Mouse (Mus musculus) midbrain, embryonic 13.5 days (tissue): ENCODE measurements around the gene Mthfsd. TPM values are rescaled to one million over a fixed set of nuclear protein-coding genes. Genes with fewer than 3 reads are reported as not detected.

Experiments used
- ATAC-seq: fragments of 200-750 bp; cut with Nextera tagmentation; 2 replicates; pipeline ENCODE4 v1.8.0; 2017; ENCODE audit warnings: mild to moderate bottlenecking, moderate TSS enrichment, moderate library complexity
- H3K27ac ChIP-seq: fragments of 300-500 bp; sonication (generic); 2 replicates; pipeline ENCODE4 v1.5.1; 2015; ENCODE audit warnings: inconsistent platforms, mild to moderate bottlenecking, moderate library complexity
- H3K27me3 ChIP-seq: fragments of 300-500 bp; sonication (generic); 2 replicates; pipeline ENCODE4 v1.6.1; 2015; ENCODE audit warnings: mild to moderate bottlenecking, inconsistent platforms
- H3K36me3 ChIP-seq: fragments of 300-500 bp; sonication (generic); 2 replicates; pipeline ENCODE4 v1.6.1; 2015; ENCODE audit warnings: mild to moderate bottlenecking, inconsistent platforms
- H3K4me1 ChIP-seq: fragments of 300-500 bp; sonication (generic); replicated peaks from 2 replicates; pipeline ENCODE4 v1.6.1; 2015; ENCODE audit warnings: inconsistent platforms
- H3K4me2 ChIP-seq: fragments of 300-500 bp; sonication (generic); replicated peaks from 2 replicates; pipeline ENCODE4 v1.6.1; 2015; ENCODE audit warnings: moderate library complexity, mild to moderate bottlenecking, inconsistent platforms
- H3K4me3 ChIP-seq: fragments of 300-500 bp; sonication (generic); replicated peaks from 2 replicates; pipeline ENCODE4 v1.5.1; 2015; ENCODE audit warnings: mild to moderate bottlenecking, inconsistent platforms
- H3K9ac ChIP-seq: fragments of 300-500 bp; sonication (generic); replicated peaks from 2 replicates; pipeline ENCODE4 v1.6.1; 2015; ENCODE audit warnings: mild to moderate bottlenecking, inconsistent platforms
- H3K9me3 ChIP-seq: fragments of 300-500 bp; sonication (generic); 2 replicates; pipeline ENCODE4 v1.6.1; 2016; ENCODE audit warnings: mild to moderate bottlenecking, inconsistent platforms
- WGBS: fragments of 180-500 bp; shearing (Covaris S2); methylation state at CpG from one replicate; pipeline ENCODE4 v1.1.7; 2015; 5-methylcytosine and 5-hydroxymethylcytosine counted together
- polyA plus RNA-seq: library from polyadenylated mRNA; unstranded; fragments of >200 nt; fragmentation: Nextera tagmentation; extraction: Ambion mirVana; gene quantifications from 2 replicates; pipeline ENCODE4 v1.2.1, GENCODE M21; 2015

Gene Mthfsd
- polyA plus RNA-seq, 1 experiment from 2014 or later, result 60.7 TPM

DNA sequence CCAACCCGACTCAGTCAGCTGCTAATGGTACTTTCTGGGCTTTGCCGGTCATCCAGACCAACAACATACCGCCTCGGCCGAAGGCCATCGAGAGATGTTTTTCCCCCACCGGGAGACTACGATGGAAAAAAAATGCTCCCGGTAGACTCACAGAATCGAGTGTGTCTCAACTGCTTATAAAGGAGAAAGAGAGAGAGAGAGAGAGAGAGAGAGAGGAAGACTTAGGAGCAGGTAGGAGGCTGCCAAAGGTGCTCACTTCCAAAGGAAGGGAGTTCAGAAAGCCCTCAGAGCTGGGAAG, 33.4 kb downstream of the Mthfsd start:
- Histone ChIP-seq H3K4me2 (no peak overlapping the region), H3K9ac (no peak overlapping the region), H3K4me1 (peaks cover 10% of the 10 kb centered on the region), H3K27me3 (peaks cover 99% of the 10 kb centered on the region), H3K36me3 (no peaks in the 10 kb centered on the region), H3K9me3 (no peaks in the 10 kb centered on the region), H3K4me3 (no peak overlapping the region), H3K27ac (no peak overlapping the region)
- 1% methylated on average over 10 of the region's 10 CpGs for WGBS
- ATAC-seq, result no peak

DNA sequence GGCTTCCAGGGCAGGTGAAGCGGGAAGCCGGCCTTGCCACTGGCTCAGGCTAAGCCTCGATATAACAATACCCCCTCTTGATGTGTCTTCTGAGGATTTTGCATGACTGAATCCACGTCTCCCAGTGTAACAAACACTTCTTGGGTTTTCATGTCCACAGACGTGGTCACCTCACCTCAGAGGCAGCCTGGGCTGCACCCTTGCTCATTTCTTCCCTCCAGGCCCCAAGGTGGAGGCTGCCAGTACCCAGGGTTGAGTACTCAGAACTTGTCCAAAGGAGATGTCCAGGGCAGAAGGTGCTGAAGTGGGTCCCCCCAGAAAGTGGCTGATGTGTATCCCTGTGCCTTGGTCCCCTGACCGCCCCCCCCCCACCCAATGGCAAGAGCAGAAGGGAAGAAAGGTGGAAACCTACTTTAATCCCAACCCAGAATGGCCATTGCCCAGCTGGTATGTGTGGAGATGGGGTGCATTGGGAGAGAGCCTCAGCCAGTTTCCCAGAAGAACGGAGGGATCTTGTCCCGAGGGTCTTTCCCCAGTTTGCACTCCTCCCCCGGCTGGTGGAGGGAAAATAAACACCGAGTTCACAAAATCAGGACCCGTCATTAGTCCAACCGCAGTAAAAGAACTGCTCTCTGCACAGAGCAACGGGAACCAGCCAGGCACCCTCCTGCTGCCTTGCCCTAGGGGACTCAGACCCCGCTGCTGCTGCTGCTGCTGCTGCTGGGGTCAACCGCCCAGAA, 33.9 kb downstream of the Mthfsd start:
- Histone ChIP-seq H3K36me3 (no peaks in the 10 kb centered on the region), H3K9ac (no peak overlapping the region), H3K4me2 (no peak overlapping the region), H3K9me3 (no peaks in the 10 kb centered on the region), H3K4me1 (peaks cover 10% of the 10 kb centered on the region), H3K27me3 (peaks cover 99% of the 10 kb centered on the region), H3K4me3 (no peak overlapping the region), H3K27ac (no peak overlapping the region)
- no peak for ATAC-seq
- WGBS, result 1% methylated on average over 15 of the region's 15 CpGs

DNA sequence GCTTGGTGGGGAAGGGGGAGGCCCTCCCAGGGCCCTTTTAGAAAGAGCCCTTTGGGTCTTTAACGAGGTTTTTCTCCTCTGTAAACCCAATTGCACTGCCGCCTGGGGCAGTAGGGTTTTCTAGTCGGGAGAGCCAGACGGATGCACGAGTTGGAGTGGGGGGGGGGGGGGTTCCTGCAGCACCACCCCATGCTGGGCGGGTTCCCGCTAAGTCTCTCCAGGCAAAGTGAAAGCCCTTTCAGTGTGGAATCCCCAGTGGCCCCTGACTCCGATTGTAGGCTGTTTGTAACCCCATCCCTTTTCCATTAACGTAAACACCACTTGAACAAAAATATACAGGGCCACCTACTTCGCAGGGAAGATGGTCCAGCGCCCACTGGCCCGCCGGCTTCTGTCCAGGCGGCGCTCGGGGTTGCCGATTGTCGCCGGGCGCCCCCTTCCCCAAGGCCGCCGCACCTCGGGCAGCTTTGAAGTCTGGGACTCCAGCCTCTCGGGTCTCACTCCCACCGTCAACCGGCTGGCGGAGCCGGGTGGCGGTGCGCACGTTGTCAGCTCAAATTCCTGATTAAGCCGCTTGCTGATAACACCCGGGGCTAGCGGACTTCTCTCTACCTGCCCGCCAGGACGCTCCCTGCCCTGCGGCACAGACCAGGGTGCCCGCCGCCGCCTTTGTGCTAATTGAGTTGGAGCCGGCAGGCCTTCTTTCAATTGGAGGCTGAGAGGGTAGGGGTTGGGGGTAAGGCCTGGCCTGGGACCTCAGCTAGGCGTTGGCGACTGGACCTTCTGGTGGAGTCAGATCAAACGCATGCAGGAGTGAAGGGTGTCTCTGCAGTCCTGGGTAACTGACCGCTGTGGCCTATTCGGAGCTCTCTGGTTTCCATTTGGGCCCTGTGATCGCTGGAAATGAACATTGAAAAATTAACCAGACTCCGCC, 34.8 kb downstream of the Mthfsd start:
- Histone ChIP-seq H3K4me3 (peak overlapping the region; percentile 15), H3K9ac (no peak overlapping the region), H3K9me3 (no peaks in the 10 kb centered on the region), H3K4me1 (peaks cover 10% of the 10 kb centered on the region), H3K27me3 (peaks cover 99% of the 10 kb centered on the region), H3K4me2 (peak overlapping the region; percentile 15; the same call in 1 of the 2 replicates), H3K27ac (no peak overlapping the region), H3K36me3 (no peaks in the 10 kb centered on the region)
- WGBS, result under 1% methylated on average over 48 of the region's 48 CpGs
- ATAC-seq, result no peak

DNA sequence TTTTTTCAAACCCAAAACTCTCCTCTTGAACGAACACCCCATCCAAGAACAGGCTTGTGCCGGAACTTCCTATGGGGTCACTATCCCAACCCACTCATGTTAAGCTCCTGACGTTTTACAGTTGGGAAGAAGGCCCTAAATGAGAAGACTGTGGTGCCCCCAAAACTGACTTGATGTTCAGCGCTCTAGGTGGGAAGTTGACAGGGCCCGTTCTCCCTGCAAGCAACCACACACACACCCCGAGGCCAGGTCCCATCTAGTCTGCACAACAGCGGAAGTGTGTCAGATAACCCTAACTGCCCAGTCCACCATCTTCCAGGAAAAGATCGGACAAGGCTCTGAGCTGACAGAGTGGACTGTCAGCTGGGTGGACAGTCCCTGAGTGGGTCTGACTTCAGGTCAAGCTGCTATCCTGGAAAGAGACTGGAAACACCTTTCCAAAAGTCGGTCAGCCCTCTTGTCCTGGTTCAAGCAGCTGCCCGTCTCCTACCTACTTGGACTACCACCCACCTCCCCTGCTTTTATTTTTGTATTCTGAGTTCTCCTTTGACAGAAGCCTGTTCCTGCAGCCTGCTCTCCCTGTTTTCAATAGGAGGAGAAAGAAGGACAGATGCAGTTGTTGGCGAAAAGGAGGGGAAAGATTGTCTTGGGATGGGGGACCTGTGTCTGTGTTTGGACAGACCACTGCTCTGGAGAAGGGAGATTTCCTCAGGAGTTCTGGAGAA, 35.6 kb downstream of the Mthfsd start:
- Histone ChIP-seq H3K4me1 (peaks cover 10% of the 10 kb centered on the region), H3K9me3 (no peaks in the 10 kb centered on the region), H3K36me3 (no peaks in the 10 kb centered on the region), H3K4me2 (no peak overlapping the region), H3K9ac (no peak overlapping the region), H3K4me3 (no peak overlapping the region), H3K27me3 (peaks cover 98% of the 10 kb centered on the region), H3K27ac (no peak overlapping the region)
- ATAC-seq, result no peak
- 7% methylated on average over 11 of the region's 11 CpGs for WGBS

DNA sequence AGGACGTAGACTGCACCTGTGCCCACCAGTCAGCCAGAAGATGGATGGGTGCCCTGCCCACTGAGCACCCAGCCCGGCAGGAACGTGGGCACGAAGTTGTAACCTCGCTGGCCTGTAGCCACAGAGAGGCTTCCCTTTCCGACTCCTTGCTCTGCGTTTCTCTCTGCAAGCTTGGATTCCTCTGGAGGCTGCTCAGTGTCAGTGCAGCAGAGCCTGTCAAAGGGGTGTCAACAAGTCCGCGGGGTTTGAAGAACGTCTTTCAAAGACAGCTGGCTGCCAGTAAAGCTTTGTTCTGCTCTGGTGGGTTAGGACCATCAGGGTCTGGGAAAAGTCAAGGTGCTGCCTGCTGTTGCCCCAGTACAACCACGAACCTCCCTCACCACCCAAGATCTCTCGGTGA, 36.7 kb downstream of the Mthfsd start:
- H3K27ac ChIP-seq, result no peak overlapping the region
- peaks cover 10% of the 10 kb centered on the region for H3K4me1 ChIP-seq
- peaks cover 90% of the 10 kb centered on the region for H3K27me3 ChIP-seq
- H3K9me3 ChIP-seq, result no peaks in the 10 kb centered on the region
- no peak overlapping the region for H3K4me2 ChIP-seq
- WGBS, result 2% methylated on average over 12 of the region's 12 CpGs
- H3K9ac ChIP-seq, result no peak overlapping the region
- no peak for ATAC-seq
- no peak overlapping the region for H3K4me3 ChIP-seq
- no peaks in the 10 kb centered on the region for H3K36me3 ChIP-seq

DNA sequence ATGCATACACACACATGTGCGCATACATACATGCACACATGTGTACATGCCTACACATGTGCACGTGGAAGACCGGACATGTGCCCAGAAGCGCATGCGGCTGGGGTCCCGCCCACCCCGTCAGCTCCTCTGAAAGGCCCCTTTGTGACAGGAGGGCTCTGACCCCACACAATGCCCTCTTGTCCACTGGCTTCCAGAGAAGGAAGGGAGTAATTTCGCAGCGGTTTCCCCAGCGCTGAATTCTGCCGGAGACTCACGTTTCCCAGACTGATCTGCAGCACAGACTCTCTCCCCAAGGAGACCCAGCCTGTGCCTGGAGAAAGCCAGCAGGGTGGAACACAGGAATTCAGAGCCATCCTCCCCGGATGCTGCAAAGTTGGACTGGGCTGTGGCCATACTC, 44.5 kb downstream of the Mthfsd start:
- H3K9me3 ChIP-seq, result no peaks in the 10 kb centered on the region
- H3K4me2 ChIP-seq, result no peak overlapping the region
- no peaks in the 10 kb centered on the region for H3K36me3 ChIP-seq
- no peak for ATAC-seq
- no peak overlapping the region; the same call in 1 of the 2 replicates for H3K9ac ChIP-seq
- H3K27ac ChIP-seq, result no peak overlapping the region
- WGBS, result 29% methylated on average over 13 of the region's 13 CpGs
- peaks cover 38% of the 10 kb centered on the region for H3K27me3 ChIP-seq
- peaks cover 9% of the 10 kb centered on the region; the same call in 1 of the 2 replicates for H3K4me1 ChIP-seq
- H3K4me3 ChIP-seq, result no peak overlapping the region

DNA sequence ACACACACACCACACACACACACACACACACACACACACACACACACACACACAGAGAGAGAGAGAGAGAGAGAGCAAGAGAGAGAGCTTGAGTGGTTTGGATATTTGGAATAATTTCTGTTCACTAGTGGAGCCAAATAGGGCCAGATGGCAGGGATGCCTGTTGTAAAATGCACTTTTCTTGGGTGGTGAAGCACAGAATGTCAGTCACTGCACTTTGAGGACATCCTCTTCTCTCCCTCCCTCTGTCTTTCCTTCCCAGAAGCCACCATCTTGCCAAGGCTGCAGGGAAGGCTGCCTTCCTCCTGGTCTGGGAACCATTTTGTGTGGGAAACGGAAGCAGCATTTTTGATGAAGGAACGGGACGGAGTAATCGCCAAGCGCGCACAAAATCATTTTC, 45.7 kb downstream of the Mthfsd start:
- Histone ChIP-seq H3K9ac (no peak overlapping the region), H3K4me2 (no peak overlapping the region), H3K4me3 (no peak overlapping the region), H3K27me3 (peaks cover 29% of the 10 kb centered on the region), H3K36me3 (no peaks in the 10 kb centered on the region), H3K27ac (no peak overlapping the region), H3K4me1 (peaks cover 9% of the 10 kb centered on the region; the same call in 1 of the 2 replicates), H3K9me3 (no peaks in the 10 kb centered on the region)
- no peak for ATAC-seq
- WGBS, result 75% methylated on average over 6 of the region's 6 CpGs

DNA sequence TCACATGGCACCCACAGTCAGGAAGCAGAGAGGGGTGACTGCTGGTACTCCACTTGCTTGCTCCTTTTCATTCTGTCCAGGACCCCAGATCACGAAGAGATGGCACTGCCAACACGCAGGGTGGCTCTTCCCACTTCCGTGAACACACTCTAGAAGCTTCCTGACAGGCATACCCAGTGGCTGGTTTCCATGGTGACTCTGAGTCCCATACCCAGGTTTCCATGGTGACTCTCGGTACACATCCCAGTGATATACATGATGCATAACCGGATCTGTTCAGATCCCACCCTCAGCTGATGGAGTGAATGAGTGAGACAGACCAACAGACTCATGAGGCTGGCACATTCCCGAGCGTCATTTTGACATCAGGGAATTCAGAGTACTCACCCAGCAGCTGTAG, 49.1 kb downstream of the Mthfsd start:
- no peaks in the 10 kb centered on the region for H3K36me3 ChIP-seq
- 0 out of 2 replicates have a peak, but pooled peaks have one; percentile 58 for ATAC-seq
- no peaks in the 10 kb centered on the region for H3K9me3 ChIP-seq
- peaks cover 9% of the 10 kb centered on the region; the same call in 1 of the 2 replicates for H3K4me1 ChIP-seq
- 62% methylated on average over 7 of the region's 7 CpGs for WGBS
- no peak overlapping the region for H3K4me2 ChIP-seq
- H3K4me3 ChIP-seq, result no peak overlapping the region
- H3K27ac ChIP-seq, result no peak overlapping the region
- H3K27me3 ChIP-seq, result peaks cover 22% of the 10 kb centered on the region; the same call in 1 of the 2 replicates
- no peak overlapping the region for H3K9ac ChIP-seq

DNA sequence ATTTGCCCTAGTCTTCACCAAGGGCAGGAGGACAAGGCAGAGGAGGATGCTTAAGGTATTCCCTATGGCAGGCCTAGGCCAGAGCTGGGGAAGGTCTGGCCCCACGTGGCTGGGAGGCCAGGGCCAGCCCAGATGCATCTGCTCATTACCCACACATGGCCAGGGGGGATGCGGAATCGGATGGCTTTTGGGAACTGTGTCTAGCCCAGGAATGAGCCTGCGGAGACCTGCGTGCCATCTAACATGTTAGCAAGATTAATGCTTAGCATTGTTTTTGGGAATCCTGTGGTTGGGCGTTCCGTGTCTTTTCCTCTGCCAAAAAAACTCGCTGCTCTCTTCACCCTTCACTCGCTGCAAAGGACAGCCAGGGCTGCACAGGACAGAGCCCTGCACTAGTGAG, 50.1 kb downstream of the Mthfsd start:
- no peak overlapping the region for H3K9ac ChIP-seq
- H3K4me1 ChIP-seq, result peaks cover 9% of the 10 kb centered on the region; the same call in 1 of the 2 replicates
- 70% methylated on average over 9 of the region's 9 CpGs for WGBS
- peaks cover 20% of the 10 kb centered on the region; the same call in 1 of the 2 replicates for H3K27me3 ChIP-seq
- H3K4me3 ChIP-seq, result no peak overlapping the region
- no peak for ATAC-seq
- H3K4me2 ChIP-seq, result no peak overlapping the region
- H3K27ac ChIP-seq, result no peak overlapping the region
- H3K36me3 ChIP-seq, result no peaks in the 10 kb centered on the region
- no peaks in the 10 kb centered on the region for H3K9me3 ChIP-seq

DNA sequence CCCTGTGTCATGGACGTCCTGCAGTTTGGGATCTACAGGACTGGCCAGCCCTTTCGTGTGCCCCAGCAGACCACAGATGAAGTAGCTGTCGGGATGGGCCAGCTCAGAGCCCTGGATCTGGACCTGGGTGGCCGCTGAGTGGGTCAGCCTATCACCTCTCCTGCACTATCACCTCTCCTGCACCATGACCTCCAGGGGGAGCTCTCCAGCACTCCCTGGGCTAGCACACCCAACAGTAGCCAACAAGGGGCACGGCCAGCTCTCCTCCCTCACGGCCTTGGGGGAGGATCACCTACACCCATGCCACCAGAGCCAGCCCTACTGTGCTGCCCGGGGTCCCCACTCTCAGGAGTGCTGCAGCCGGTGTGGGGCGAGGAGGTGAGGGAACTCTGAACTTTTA, 60.8 kb downstream of the Mthfsd start:
- Histone ChIP-seq H3K9ac (no peak overlapping the region), H3K27me3 (0 out of 2 replicates have a peak, but pooled peaks cover 9% of the 10 kb centered on the region), H3K36me3 (no peaks in the 10 kb centered on the region), H3K4me2 (no peak overlapping the region), H3K9me3 (no peaks in the 10 kb centered on the region; the same call in 1 of the 2 replicates), H3K4me3 (no peak overlapping the region), H3K4me1 (no peaks in the 10 kb centered on the region), H3K27ac (no peak overlapping the region)
- ATAC-seq, result no peak
- 68% methylated on average over 9 of the region's 9 CpGs for WGBS

DNA sequence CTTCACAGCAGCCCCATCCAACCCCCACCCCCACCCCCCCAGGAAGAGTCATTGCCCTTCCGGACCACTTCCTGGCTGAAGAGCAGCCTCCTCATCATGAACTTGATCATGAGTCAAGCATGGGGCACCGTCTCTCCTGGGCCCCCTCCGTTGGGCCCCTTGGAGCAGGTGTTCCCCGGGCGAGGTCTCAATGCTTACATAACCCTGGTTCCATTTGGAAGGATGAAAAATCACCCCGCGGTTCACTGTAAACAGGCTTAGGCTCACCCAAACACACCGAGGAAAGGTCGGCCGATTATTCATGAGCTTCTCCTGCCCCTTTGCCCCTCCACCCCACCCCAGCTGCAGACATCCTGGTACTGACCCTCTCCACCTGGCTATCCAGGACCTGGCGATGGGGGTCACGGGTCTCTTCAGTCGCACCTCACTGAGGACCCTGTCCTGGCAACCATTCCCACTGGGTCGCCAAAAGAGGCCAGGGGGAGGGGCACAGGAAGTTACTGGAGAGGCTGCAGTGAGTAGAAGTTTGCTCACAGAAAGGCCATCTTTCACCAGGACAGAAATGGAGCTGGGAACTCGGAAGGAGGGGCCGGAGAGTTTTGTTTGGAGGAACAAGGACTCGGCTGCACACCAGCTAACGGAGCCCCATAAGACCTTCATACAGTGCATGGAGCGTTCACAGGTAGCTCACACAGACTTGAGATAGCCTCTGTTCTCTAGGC, 64.3 kb downstream of the Mthfsd start:
- Histone ChIP-seq H3K27ac (no peak overlapping the region), H3K4me1 (no peaks in the 10 kb centered on the region), H3K4me2 (no peak overlapping the region), H3K9ac (no peak overlapping the region), H3K36me3 (no peaks in the 10 kb centered on the region), H3K27me3 (no peaks in the 10 kb centered on the region), H3K4me3 (no peak overlapping the region), H3K9me3 (no peaks in the 10 kb centered on the region; the same call in 1 of the 2 replicates)
- no peak for ATAC-seq
- WGBS, result 70% methylated on average over 19 of the region's 19 CpGs
